In genomic region chr12:86850746-86851145, GRCm38 (mm10) we compare ENCODE assay signal across 16 mouse cellular contexts. TPM values are rescaled to one million over a fixed set of nuclear protein-coding genes. Genes with fewer than 3 reads are reported as not detected.
DNase-seq lines count a peak whose midpoint lies in the region; ATAC-seq and TF ChIP-seq lines count a peak whose summit lies in the region.
"Had no signal": no experiment of that assay in that cellular context is flagged by ENCODE, and none has a peak within 500 bp of the region (broad histone marks: within the 10 kb centered on the region; RNA-seq: fewer than 3 reads in every experiment).

No protein-coding gene starts in this region.

- no peaks in the 10 kb centered on the region for H3K27me3 ChIP-seq in forebrain, embryonic 10.5 days (ENCODE audit: poor library complexity, severe bottlenecking)
- no peaks in the 10 kb centered on the region for H3K27me3 ChIP-seq in forebrain, embryonic 11.5 days (ENCODE audit: control insufficient read depth, insufficient read depth, low read length)
- H3K27me3 ChIP-seq in hindbrain, embryonic 14.5 days (ENCODE audit: control insufficient read depth, insufficient read depth, low read length), result no peaks in the 10 kb centered on the region
- H3K27me3 ChIP-seq in midbrain, embryonic 15.5 days (replicated peaks), result no peaks in the 10 kb centered on the region
- H3K27me3 ChIP-seq: embryonic facial prominence, embryonic 12.5 days; intestine, embryonic 15.5 days had no signal

- TF ChIP-seq POLR2A in cortical plate, adult 2 months (IDR thresholded peaks at IDR 0.05; ENCODE audit: extremely low read depth, insufficient read depth, low read length), result no peak

- H3K4me2 ChIP-seq in forebrain, embryonic 11.5 days (ENCODE audit: low read depth, low read length, severe bottlenecking), result no peak overlapping the region
- peak overlapping the region; percentile 21 for H3K4me2 ChIP-seq in hindbrain, embryonic 14.5 days (replicated peaks)
- H3K4me2 ChIP-seq in midbrain, embryonic 15.5 days, result peak overlapping the region; percentile 14; the same call in 1 of the 2 replicates
- H3K4me2 ChIP-seq: embryonic facial prominence, embryonic 12.5 days; intestine, embryonic 15.5 days had no signal

- WGBS in forebrain, embryonic 10.5 days, result 91% methylated on average over 5 of the region's 5 CpGs
- 90% methylated on average over 5 of the region's 5 CpGs for WGBS in forebrain, embryonic 11.5 days
- 73% methylated on average over 5 of the region's 5 CpGs for WGBS in hindbrain, embryonic 14.5 days
- 73% methylated on average over 5 of the region's 5 CpGs for WGBS in midbrain, embryonic 15.5 days

- TF ChIP-seq CTCF in cortical plate, adult 2 months (IDR thresholded peaks at IDR 0.05; ENCODE audit: extremely low read depth, insufficient read depth, low read length), result no peak

- no peaks in the 10 kb centered on the region for H3K9me3 ChIP-seq in forebrain, embryonic 10.5 days
- no peaks in the 10 kb centered on the region for H3K9me3 ChIP-seq in forebrain, embryonic 11.5 days (ENCODE audit: control insufficient read depth, low read length)
- H3K9me3 ChIP-seq in hindbrain, embryonic 14.5 days (ENCODE audit: control insufficient read depth, low read length), result no peaks in the 10 kb centered on the region
- no peaks in the 10 kb centered on the region for H3K9me3 ChIP-seq in midbrain, embryonic 15.5 days
- H3K9me3 ChIP-seq: embryonic facial prominence, embryonic 12.5 days; intestine, embryonic 15.5 days had no signal

- H3K4me3 ChIP-seq in forebrain, embryonic 10.5 days, result no peak overlapping the region
- no peak overlapping the region for H3K4me3 ChIP-seq in forebrain, embryonic 11.5 days (ENCODE audit: low read depth, low read length)
- H3K4me3 ChIP-seq in cortical plate, adult 2 months (ENCODE audit: insufficient read depth, low read length), result no peak overlapping the region
- H3K4me3 ChIP-seq in hindbrain, embryonic 14.5 days (replicated peaks; ENCODE audit: low read length), result no peak overlapping the region
- H3K4me3 ChIP-seq in midbrain, embryonic 15.5 days, result no peak overlapping the region
- H3K4me3 ChIP-seq: embryonic facial prominence, embryonic 12.5 days; intestine, embryonic 15.5 days had no signal

- H3K4me1 ChIP-seq in forebrain, embryonic 10.5 days, result peaks cover 29% of the 10 kb centered on the region
- peaks cover 10% of the 10 kb centered on the region for H3K4me1 ChIP-seq in forebrain, embryonic 11.5 days (replicated peaks; ENCODE audit: control insufficient read depth, insufficient read depth, low read length)
- H3K4me1 ChIP-seq in cortical plate, adult 2 months (ENCODE audit: control insufficient read depth, insufficient read depth, low read length), result peaks cover 9% of the 10 kb centered on the region
- peaks cover 27% of the 10 kb centered on the region for H3K4me1 ChIP-seq in hindbrain, embryonic 14.5 days (replicated peaks; ENCODE audit: control insufficient read depth, insufficient read depth, low read length)
- peaks cover 32% of the 10 kb centered on the region for H3K4me1 ChIP-seq in midbrain, embryonic 15.5 days

- H3K36me3 ChIP-seq in forebrain, embryonic 10.5 days (replicated peaks), result no peaks in the 10 kb centered on the region
- no peaks in the 10 kb centered on the region for H3K36me3 ChIP-seq in forebrain, embryonic 11.5 days (ENCODE audit: control insufficient read depth, insufficient read depth, low read length)
- no peaks in the 10 kb centered on the region for H3K36me3 ChIP-seq in hindbrain, embryonic 14.5 days (replicated peaks; ENCODE audit: control insufficient read depth, insufficient read depth)
- no peaks in the 10 kb centered on the region for H3K36me3 ChIP-seq in midbrain, embryonic 15.5 days (replicated peaks)
- H3K36me3 ChIP-seq: embryonic facial prominence, embryonic 12.5 days; intestine, embryonic 15.5 days had no signal

- H3K27ac ChIP-seq in forebrain, embryonic 10.5 days, result peak overlapping the region; percentile 17; the same call in 1 of the 2 replicates
- no peak overlapping the region for H3K27ac ChIP-seq in forebrain, embryonic 11.5 days (ENCODE audit: low read depth, low read length)
- H3K27ac ChIP-seq in cortical plate, adult 2 months (ENCODE audit: insufficient read depth, low read length), result 0 out of 2 replicates have a peak overlapping the region, but pooled peaks have one; percentile 26
- H3K27ac ChIP-seq in hindbrain, embryonic 14.5 days, result peak overlapping the region; percentile 89
- H3K27ac ChIP-seq in midbrain, embryonic 15.5 days, result peak overlapping the region; percentile 86
- H3K27ac ChIP-seq: embryonic facial prominence, embryonic 12.5 days; intestine, embryonic 15.5 days; liver, embryonic 14.5 days had no signal

- no peak for ATAC-seq in forebrain, embryonic 11.5 days (replicated peaks; ENCODE audit: low FRiP score)
- no peak for ATAC-seq in hindbrain, embryonic 14.5 days (ENCODE audit: low FRiP score)
- ATAC-seq in midbrain, embryonic 15.5 days (replicated peaks), result peak; percentile 29; the same call in 1 of the 2 replicates
- ATAC-seq: activated CD4-positive, CD25-positive, alpha-beta regulatory T cell, adult 4 months; intestine, embryonic 15.5 days had no signal

- no peak for DNase-seq in forebrain, embryonic 10.5 days (ENCODE audit: extremely low spot score, low spot score)
- DNase-seq in forebrain, embryonic 11.5 days (ENCODE audit: low spot score), result no peak
- no peak for DNase-seq in hindbrain, embryonic 14.5 days (ENCODE audit: low spot score)
- DNase-seq in ovary, postnatal 14 days (ENCODE audit: low spot score), result no peak
- DNase-seq in heart, adult 9 months (ENCODE audit: low spot score in 2 of 2), result no peak
- no peak for DNase-seq in urinary bladder, postnatal 25 days (ENCODE audit: low spot score)
- DNase-seq: adrenal gland, postnatal 36 days; heart, adult 18-20 months; layer of hippocampus, postnatal 36 days; thymus, postnatal 14 days had no signal

- no peak overlapping the region for H3K9ac ChIP-seq in forebrain, embryonic 11.5 days (ENCODE audit: low read length)
- H3K9ac ChIP-seq in hindbrain, embryonic 14.5 days, result no peak overlapping the region
- no peak overlapping the region for H3K9ac ChIP-seq in midbrain, embryonic 15.5 days
- H3K9ac ChIP-seq: embryonic facial prominence, embryonic 12.5 days; intestine, embryonic 15.5 days; liver, embryonic 14.5 days had no signal

RNA-seq across cellular contexts. Expression of gene Irf2bpl, which starts 33.9 kb away (rescaled TPM):
- 20.5 and 22.6 TPM in 2 replicates for polyA plus RNA-seq in forebrain, embryonic 10.5 days (2016; fragmentation: Nextera tagmentation; extraction: Ambion mirVana)
- polyA plus RNA-seq in forebrain, embryonic 11.5 days (2014; fragmentation: Nextera tagmentation; extraction: Ambion mirVana), result 40.3 and 42.7 TPM in 2 replicates
- polyA plus RNA-seq in cortical plate, adult 2 months (2012; rRNA removed), result 35.7 and 37.1 TPM in 2 replicates
- polyA plus RNA-seq in hindbrain, embryonic 14.5 days (2014; fragmentation: Nextera tagmentation; extraction: Ambion mirVana), result 64.5 and 65.5 TPM in 2 replicates
- polyA plus RNA-seq in midbrain, embryonic 15.5 days (2015; fragmentation: Nextera tagmentation; extraction: Ambion mirVana), result 94.3 and 98.5 TPM in 2 replicates
